Mouse (Mus musculus) heart, embryonic 13.5 days (tissue): ENCODE results near the gene Add2. TPM values are rescaled to one million over a fixed set of nuclear protein-coding genes. Genes with fewer than 3 reads are reported as not detected.

ENCODE experiments used
- ATAC-seq: fragments of 200-750 bp; cut with Nextera tagmentation; 2 replicates; pipeline ENCODE4 v1.8.0; 2017; ENCODE audit warnings: moderate TSS enrichment; ENCODE audit not compliant: insufficient number of reproducible peaks, low FRiP score, low TSS enrichment; ENCODE audit errors: extremely low read depth
- H3K27ac ChIP-seq: fragments of 300-500 bp; sonication (generic); replicated peaks from 2 replicates; pipeline ENCODE4 v1.5.1; 2015; ENCODE audit warnings: moderate library complexity, mild to moderate bottlenecking, inconsistent platforms
- H3K27me3 ChIP-seq: fragments of 300-500 bp; sonication (generic); replicated peaks from 2 replicates; pipeline ENCODE4 v1.6.1; 2015; ENCODE audit warnings: mild to moderate bottlenecking, inconsistent platforms
- H3K36me3 ChIP-seq: fragments of 300-500 bp; sonication (generic); 2 replicates; pipeline ENCODE4 v1.6.1; 2015; ENCODE audit warnings: mild to moderate bottlenecking, inconsistent platforms
- H3K4me1 ChIP-seq: fragments of 300-500 bp; sonication (generic); 2 replicates; pipeline ENCODE4 v1.6.1; 2015; ENCODE audit warnings: inconsistent platforms
- H3K4me2 ChIP-seq: fragments of 300-500 bp; sonication (generic); 2 replicates; pipeline ENCODE4 v1.6.1; 2015; ENCODE audit warnings: inconsistent platforms, mild to moderate bottlenecking, moderate library complexity
- H3K4me3 ChIP-seq: fragments of 300-500 bp; sonication (generic); 2 replicates; pipeline ENCODE4 v1.5.1; 2015; ENCODE audit warnings: moderate library complexity, mild to moderate bottlenecking, inconsistent platforms
- H3K9ac ChIP-seq: fragments of 300-500 bp; sonication (generic); 2 replicates; pipeline ENCODE4 v1.6.1; 2015; ENCODE audit warnings: inconsistent platforms, mild to moderate bottlenecking, moderate library complexity
- H3K9me3 ChIP-seq: fragments of 300-500 bp; sonication (generic); 2 replicates; pipeline ENCODE4 v1.6.1; 2016; ENCODE audit warnings: inconsistent platforms
- WGBS: fragments of 180-500 bp; shearing (Covaris S2); methylation state at CpG from one replicate; pipeline ENCODE4 v1.1.7; 2015; ENCODE audit warnings: mixed read lengths; 5-methylcytosine and 5-hydroxymethylcytosine counted together
- polyA plus RNA-seq: library from polyadenylated mRNA; unstranded; fragments of >200 nt; fragmentation: Nextera tagmentation; extraction: Ambion mirVana; gene quantifications from 2 replicates; pipeline ENCODE4 v1.2.1, GENCODE M21; 2015

The Add2 gene
- polyA plus RNA-seq, 1 experiment from 2014 or later, result 6.4 TPM

- WGBS, result 41% methylated on average over 6 of the region's 6 CpGs
- no peak overlapping the region for H3K27ac ChIP-seq
- no peak overlapping the region for H3K4me2 ChIP-seq
Measured at GRCm38 (mm10) chr6:86050586-86051268, 22.2 kb downstream of the Add2 start.

DNA sequence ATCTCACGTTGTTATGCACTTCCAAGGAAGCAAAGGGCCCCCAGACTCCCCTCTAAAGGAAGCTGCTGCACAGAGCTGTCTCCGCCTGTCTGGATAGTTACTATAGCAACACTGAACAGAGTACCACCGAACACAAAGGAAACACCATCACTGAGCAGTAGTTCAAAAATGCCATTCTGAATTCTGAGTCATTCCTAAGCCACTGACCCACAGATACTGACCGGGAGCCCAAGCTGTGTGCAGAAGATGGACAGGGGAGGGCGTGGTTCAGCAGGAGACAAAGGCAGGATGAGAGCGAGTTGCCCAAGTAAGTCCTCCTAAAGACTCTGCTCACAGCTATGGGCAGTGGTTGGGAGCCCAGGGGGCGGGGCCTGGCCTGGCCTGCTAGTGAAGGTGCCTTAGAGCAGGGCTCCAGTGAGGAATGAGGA, 23.6 kb downstream of the Add2 start:
- WGBS, result 22% methylated on average over 7 of the region's 7 CpGs
- H3K9me3 ChIP-seq, result no peaks in the 10 kb centered on the region
- H3K27me3 ChIP-seq, result no peaks in the 10 kb centered on the region
- ATAC-seq, result peak; percentile 58
- peak overlapping the region; percentile 13; the same call in 1 of the 2 replicates for H3K4me2 ChIP-seq
- H3K27ac ChIP-seq, result no peak overlapping the region
- no peak overlapping the region for H3K4me3 ChIP-seq
- H3K9ac ChIP-seq, result no peak overlapping the region
- no peaks in the 10 kb centered on the region for H3K36me3 ChIP-seq
- peaks cover 33% of the 10 kb centered on the region for H3K4me1 ChIP-seq

More at GRCm38 (mm10) chr6:86050586-86051268, 22.2 kb downstream of the Add2 start:
- H3K9me3 ChIP-seq, result no peaks in the 10 kb centered on the region
- no peak overlapping the region for H3K4me3 ChIP-seq
- H3K9ac ChIP-seq, result no peak overlapping the region
- H3K4me1 ChIP-seq, result peaks cover 33% of the 10 kb centered on the region
- H3K27me3 ChIP-seq, result no peaks in the 10 kb centered on the region
- ATAC-seq, result no peak
- H3K36me3 ChIP-seq, result no peaks in the 10 kb centered on the region

- H3K4me1 ChIP-seq, result peaks cover 33% of the 10 kb centered on the region
- no peak for ATAC-seq
- H3K4me2 ChIP-seq, result no peak overlapping the region
- H3K4me3 ChIP-seq, result no peak overlapping the region
- 44% methylated on average over 4 of the region's 4 CpGs for WGBS
- no peak overlapping the region for H3K27ac ChIP-seq
- no peaks in the 10 kb centered on the region for H3K27me3 ChIP-seq
- no peak overlapping the region for H3K9ac ChIP-seq
- H3K9me3 ChIP-seq, result no peaks in the 10 kb centered on the region
- H3K36me3 ChIP-seq, result no peaks in the 10 kb centered on the region
Measured at GRCm38 (mm10) chr6:86052556-86052955, 24.1 kb downstream of the Add2 start.

- Histone ChIP-seq H3K27ac (no peak overlapping the region), H3K9ac (no peak overlapping the region)
- no peak for ATAC-seq
Measured at GRCm38 (mm10) chr6:86053099-86053498, 24.6 kb downstream of the Add2 start.

GRCm38 (mm10) chr6:86053594-86053993, 25.1 kb downstream of the Add2 start:
- H3K4me1 ChIP-seq, result peaks cover 33% of the 10 kb centered on the region
- no peak overlapping the region for H3K4me2 ChIP-seq
- no peaks in the 10 kb centered on the region for H3K27me3 ChIP-seq
- WGBS, result 31% methylated on average over 5 of the region's 5 CpGs
- H3K36me3 ChIP-seq, result no peaks in the 10 kb centered on the region
- H3K9me3 ChIP-seq, result no peaks in the 10 kb centered on the region
- no peak overlapping the region for H3K9ac ChIP-seq
- ATAC-seq, result no peak
- no peak overlapping the region for H3K27ac ChIP-seq
- H3K4me3 ChIP-seq, result no peak overlapping the region

More at GRCm38 (mm10) chr6:86053099-86053498, 24.6 kb downstream of the Add2 start:
- Histone ChIP-seq H3K4me2 (no peak overlapping the region), H3K36me3 (no peaks in the 10 kb centered on the region), H3K9me3 (no peaks in the 10 kb centered on the region), H3K4me1 (peaks cover 33% of the 10 kb centered on the region), H3K27me3 (no peaks in the 10 kb centered on the region), H3K4me3 (no peak overlapping the region)
- 42% methylated on average over 4 of the region's 4 CpGs for WGBS

DNA sequence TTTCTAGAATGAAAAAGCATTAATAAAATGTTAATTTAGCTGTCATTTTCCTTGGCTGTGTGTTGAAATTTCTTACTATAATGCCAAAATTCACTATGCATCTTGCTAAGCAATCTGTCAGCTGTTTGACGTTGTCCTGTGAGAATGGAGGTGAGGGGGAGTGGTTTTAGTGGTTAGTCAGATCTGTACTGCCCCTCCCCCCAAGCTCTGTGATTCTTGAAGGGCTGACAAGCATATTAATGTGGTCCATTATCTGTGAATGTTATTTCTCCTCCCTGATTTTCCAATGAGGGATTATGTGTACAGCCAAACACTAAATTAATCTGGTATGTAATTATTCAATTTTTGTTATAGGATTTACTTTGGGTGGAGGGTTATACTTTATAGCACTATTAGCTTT, 30.0 kb downstream of the Add2 start:
- Histone ChIP-seq H3K4me1 (peaks cover 11% of the 10 kb centered on the region; the same call in 1 of the 2 replicates), H3K9ac (no peak overlapping the region), H3K9me3 (no peaks in the 10 kb centered on the region), H3K4me3 (no peak overlapping the region), H3K4me2 (no peak overlapping the region), H3K27me3 (no peaks in the 10 kb centered on the region), H3K27ac (no peak overlapping the region), H3K36me3 (no peaks in the 10 kb centered on the region)
- WGBS, result 5% methylated on average over 1 of the region's 1 CpGs
- ATAC-seq, result no peak

- H3K36me3 ChIP-seq, result no peaks in the 10 kb centered on the region
- H3K27ac ChIP-seq, result no peak overlapping the region
- no peak overlapping the region for H3K4me2 ChIP-seq
- no peak overlapping the region for H3K4me3 ChIP-seq
- no peak for ATAC-seq
- 27% methylated on average over 7 of the region's 7 CpGs for WGBS
- no peaks in the 10 kb centered on the region for H3K9me3 ChIP-seq
- H3K27me3 ChIP-seq, result no peaks in the 10 kb centered on the region
- no peak overlapping the region for H3K9ac ChIP-seq
- 0 out of 2 replicates have a peak, but pooled peaks cover 5% of the 10 kb centered on the region for H3K4me1 ChIP-seq
Measured at GRCm38 (mm10) chr6:86059151-86059853, 30.8 kb downstream of the Add2 start.

DNA sequence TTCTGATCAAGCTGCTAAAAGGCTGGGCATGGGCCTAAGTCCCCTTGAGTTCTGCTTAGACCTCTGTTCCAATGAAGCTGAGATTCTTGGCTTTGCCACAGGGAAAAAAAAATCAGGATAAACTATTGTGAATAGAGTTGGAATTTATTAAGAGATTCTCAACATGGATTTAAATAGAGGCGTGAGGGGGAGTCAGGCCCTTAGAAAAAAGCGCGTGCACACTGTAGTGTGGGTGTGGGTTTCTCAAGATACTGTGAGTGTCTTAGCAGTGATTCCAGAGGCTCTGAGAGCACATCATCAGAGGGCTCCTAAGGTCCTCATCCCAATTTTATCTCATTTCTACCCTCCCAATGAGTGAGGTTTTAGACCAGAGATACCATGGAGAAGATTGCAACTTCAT, 31.7 kb downstream of the Add2 start:
- Histone ChIP-seq H3K9me3 (no peaks in the 10 kb centered on the region), H3K4me2 (no peak overlapping the region)
- WGBS, result 92% methylated on average over 3 of the region's 3 CpGs

DNA sequence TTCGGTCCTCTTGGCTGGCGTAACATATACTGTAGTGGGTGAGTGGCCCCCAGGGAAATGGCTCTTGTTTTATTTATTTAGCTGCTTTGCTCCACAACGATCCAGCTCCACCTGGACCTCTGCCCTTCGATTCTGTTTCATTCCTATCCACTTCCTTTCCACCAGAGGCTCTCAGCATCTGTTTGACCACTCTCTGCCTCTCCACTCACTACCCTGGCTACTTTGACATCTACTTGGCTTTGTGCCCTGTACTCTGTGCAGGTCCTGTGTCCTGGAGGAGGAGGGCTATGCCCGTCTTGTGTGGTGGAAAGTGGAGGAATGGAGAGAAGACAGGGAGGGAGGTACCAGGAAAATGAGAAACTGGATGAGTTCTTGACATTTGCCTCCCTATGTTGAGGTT, 33.7 kb downstream of the Add2 start:
- H3K9ac ChIP-seq, result no peak overlapping the region
- no peaks in the 10 kb centered on the region; the same call in none of the 2 replicates for H3K27me3 ChIP-seq
- H3K4me2 ChIP-seq, result no peak overlapping the region
- no peak overlapping the region for H3K4me3 ChIP-seq
- H3K4me1 ChIP-seq, result 0 out of 2 replicates have a peak, but pooled peaks cover 5% of the 10 kb centered on the region
- 51% methylated on average over 5 of the region's 5 CpGs for WGBS
- H3K36me3 ChIP-seq, result no peaks in the 10 kb centered on the region
- no peak overlapping the region for H3K27ac ChIP-seq
- H3K9me3 ChIP-seq, result no peaks in the 10 kb centered on the region
- no peak for ATAC-seq

More for the DNA sequence above, 31.7 kb downstream of the Add2 start:
- no peak for ATAC-seq
- H3K4me3 ChIP-seq, result no peak overlapping the region
- no peak overlapping the region for H3K9ac ChIP-seq
- 0 out of 2 replicates have a peak, but pooled peaks cover 5% of the 10 kb centered on the region for H3K4me1 ChIP-seq
- H3K27me3 ChIP-seq, result no peaks in the 10 kb centered on the region
- no peak overlapping the region for H3K27ac ChIP-seq
- H3K36me3 ChIP-seq, result no peaks in the 10 kb centered on the region

DNA sequence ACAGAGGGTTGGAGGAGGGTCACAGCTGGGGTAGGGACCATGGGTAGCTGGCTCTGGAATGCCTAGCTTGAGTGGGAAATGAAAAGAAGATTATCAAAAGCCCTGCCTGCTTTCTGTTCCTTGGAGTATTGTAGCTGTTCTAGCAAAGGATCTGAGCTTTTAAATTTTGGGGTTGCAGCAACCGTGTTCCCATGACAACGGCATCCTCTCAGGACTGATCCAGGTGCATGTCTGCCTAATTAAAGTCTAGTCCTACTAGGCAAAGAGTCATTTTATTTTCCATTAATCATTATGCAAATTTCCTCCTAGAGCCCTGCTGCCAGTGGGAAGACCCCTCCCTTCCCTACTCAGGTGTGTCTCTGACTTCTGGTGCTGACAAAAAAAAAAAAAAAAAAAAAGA, 34.2 kb downstream of the Add2 start:
- Histone ChIP-seq H3K36me3 (no peaks in the 10 kb centered on the region), H3K4me2 (no peak overlapping the region), H3K4me3 (no peak overlapping the region), H3K4me1 (0 out of 2 replicates have a peak, but pooled peaks cover 5% of the 10 kb centered on the region), H3K9me3 (no peaks in the 10 kb centered on the region), H3K27ac (no peak overlapping the region), H3K9ac (no peak overlapping the region), H3K27me3 (no peaks in the 10 kb centered on the region; the same call in none of the 2 replicates)
- no peak for ATAC-seq
- WGBS, result 89% methylated on average over 2 of the region's 2 CpGs

DNA sequence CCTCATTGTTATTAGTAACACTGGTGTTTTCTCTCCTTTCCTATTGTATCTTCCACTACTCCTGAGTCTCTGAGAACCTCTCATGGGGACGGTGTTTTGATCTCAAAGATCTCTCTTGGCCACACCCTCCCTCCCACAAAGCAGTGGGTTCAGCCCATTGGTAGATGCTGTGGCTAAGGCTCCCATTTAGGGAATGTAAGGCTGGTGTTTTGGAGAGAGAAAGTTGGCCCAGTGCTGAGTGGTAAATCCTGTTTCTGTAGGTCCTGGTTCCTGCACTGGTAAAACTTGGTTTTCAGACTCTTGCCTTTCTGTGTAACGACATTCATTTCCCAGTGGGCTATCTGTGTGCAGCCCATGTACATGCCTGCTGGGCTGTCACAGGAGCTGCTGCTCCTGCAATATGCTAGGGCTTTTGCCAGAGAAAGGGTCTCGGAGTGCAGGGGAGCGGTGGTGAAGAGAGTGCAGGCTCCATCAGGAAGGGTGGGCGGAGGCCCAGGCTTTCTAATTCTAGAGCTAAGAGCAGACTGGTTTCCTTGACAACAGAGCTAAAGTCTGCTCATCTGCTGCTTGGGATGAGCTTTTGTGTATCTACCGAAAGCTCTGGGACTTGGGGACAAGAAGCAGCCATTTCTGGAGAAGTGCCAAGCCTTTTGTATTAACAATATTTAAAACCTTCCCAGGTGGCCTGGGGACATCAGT, 36.0 kb downstream of the Add2 start:
- Histone ChIP-seq H3K4me2 (no peak overlapping the region), H3K4me1 (no peaks in the 10 kb centered on the region), H3K27ac (no peak overlapping the region), H3K36me3 (no peaks in the 10 kb centered on the region), H3K4me3 (no peak overlapping the region), H3K27me3 (no peaks in the 10 kb centered on the region; the same call in none of the 2 replicates), H3K9me3 (no peaks in the 10 kb centered on the region), H3K9ac (no peak overlapping the region)
- WGBS, result 60% methylated on average over 6 of the region's 6 CpGs
- ATAC-seq, result no peak
